Mouse (Mus musculus) embryo, embryonic 11 days (tissue): ENCODE measurements at regions not wholly inside any gene's neighbourhood (a gene's known extent, or its start where the extent isn't known, plus 50 kb on each side); places are given as distances from the start of the nearest gene placed in this dataset.

Source experiments
- DNase-seq: peaks from one replicate; pipeline ENCODE4 v3.0.0-alpha.2; 2015

DNA sequence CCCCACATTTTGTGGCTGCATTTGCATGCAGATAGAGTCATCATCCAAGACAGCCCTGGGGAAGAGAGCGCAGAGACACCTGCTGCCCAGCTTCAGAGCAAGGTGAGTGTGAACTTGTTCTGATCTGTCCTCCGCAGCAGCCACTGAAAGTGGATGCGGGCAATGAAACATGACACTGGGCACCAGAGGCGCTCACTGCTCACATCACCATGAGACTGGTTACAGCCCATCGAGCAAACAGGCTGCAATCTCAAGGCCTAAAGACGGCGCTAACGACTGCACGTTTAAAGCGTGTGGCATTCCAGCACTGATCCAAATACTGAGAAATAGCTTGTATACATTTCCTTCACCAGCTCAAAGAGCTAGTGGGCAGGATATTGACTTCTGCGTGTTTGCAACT is 65.8 kb downstream of the Barhl2 start:
- no peak for DNase-seq

- no peak for DNase-seq
These were observed 71.3 kb downstream of the Barhl2 start for GRCm38 (mm10) chr5:106386621-106387020.

DNA sequence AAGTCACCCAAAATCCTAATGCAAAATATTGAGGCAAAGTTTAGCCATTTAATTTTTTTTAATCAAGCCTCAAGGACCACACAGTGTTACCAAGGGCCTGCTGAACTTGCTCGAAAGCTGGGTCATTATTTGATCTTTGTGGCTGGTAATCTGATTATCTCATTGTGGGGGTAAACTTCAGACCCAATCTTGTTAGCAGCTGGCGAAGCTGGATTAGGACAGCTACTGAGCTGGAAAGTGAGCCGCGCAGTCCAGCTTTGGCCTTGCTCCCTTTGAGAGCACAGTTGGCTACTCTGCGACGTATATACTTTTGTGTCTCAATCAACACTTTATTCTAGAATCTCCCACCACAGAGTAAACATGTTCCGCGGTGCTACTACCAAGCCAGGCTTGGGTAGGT is 72.1 kb downstream of the Barhl2 start:
- no peak for DNase-seq

DNA sequence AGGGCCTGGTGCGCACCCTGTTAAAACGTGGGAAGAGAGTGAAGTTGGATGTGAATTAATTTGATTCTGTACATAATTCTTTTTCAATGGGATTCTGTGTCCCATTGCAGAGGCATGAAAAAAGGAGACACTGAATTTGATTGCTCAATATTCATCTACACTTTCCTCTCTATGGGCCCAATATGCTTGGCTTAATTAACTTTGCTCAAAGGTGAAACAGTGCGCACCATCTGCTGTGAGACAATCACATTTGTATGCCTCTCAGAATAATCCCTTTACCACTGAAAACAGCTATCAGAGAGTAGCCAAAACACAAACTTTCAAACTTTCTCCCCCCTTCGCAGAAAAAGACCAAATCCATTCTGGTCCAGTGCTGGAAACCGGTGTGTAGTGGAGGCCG is 72.7 kb downstream of the Barhl2 start:
- no peak for DNase-seq

GRCm38 (mm10) chr5:106384138-106384770 is 73.7 kb downstream of the Barhl2 start:
- DNase-seq = no peak

- no peak for DNase-seq
These were observed 76.0 kb downstream of the Barhl2 start for GRCm38 (mm10) chr5:106381919-106382318.

- no peak for DNase-seq
These were observed 77.2 kb downstream of the Barhl2 start for GRCm38 (mm10) chr5:106380631-106381285.

DNA sequence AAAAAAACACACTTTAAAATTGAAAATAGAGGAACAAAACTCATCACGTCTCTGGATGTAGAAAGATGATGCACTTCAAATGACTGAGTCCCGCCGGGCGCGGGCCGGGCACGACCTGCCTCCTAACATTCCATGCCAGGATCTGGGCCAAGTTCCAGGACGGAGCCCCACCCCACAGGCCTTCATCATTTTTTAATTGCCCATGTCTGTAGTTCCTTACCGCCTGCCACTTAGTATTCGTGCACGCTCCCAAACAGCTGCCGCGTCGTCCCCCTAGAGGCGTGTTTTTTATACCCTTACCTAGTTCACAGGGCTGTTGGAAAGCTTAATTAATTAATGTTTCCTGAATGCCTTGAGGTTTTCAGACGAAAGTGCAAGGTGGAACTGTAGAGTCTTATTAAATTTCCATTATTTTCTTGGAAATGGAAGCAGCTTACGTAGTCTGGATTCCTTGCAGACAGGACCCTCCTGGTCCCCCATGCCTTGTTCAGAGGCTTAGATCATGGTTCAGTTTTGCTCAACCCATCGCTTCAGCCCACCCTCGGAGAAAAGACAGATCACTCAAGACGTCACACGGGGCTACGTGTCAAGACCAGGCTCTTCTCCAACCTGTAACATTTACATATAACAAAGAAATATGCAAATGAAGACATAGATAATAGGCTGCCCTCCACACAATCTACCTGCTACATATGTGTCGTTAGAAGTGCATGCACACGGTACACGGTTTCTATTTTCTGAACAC is 81.0 kb downstream of the Barhl2 start:
- DNase-seq = no peak

GRCm38 (mm10) chr5:106367831-106368230 is 90.1 kb downstream of the Barhl2 start:
- no peak for DNase-seq

- DNase-seq = no peak
These were observed 90.7 kb downstream of the Barhl2 start for GRCm38 (mm10) chr5:106367312-106367711.

- DNase-seq = no peak
These were observed 92.0 kb downstream of the Barhl2 start for GRCm38 (mm10) chr5:106366006-106366405.

GRCm38 (mm10) chr5:106365094-106365493 is 92.9 kb downstream of the Barhl2 start:
- peak; percentile 67 for DNase-seq

DNA sequence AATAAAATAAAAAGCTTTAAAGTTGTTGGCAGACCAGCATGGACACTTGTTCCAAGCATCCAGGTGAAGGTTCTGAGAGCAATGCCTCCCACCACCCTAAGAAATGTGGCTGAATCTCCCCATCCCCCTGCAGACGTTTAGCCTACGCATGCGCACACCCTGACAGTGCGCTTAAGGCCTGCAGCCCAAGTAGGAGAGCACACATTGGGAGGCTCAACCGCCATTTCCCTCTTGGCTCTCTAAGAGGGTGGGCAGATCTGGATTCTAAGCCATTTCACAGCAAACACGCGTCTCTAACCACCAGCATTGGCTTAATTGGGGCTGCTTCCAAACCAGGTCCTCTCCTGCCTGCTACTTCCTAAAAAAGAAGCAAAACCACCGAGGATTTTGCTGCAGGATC is 106.6 kb downstream of the Barhl2 start:
- no peak for DNase-seq

- DNase-seq = no peak
These were observed 108.0 kb downstream of the Barhl2 start for GRCm38 (mm10) chr5:106349851-106350515.

DNA sequence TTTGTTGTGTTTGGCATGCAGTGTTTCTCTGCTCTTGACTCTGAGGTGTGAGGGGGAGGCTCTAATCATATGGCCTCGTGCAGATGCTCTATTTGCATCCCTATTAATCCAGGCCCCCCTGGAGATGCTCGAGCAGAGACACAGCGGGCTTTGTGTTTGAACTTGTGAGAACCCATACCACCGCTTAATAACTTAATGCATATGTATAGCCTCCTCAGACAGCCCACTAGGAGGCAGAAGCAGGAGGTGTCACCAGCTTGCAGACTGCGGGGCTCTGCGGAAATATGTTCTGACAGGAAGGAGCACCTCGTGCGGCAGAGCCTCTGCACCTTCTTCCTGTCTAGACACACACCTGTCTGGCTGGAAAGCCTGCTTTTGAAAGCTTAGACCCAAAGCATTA is 113.7 kb downstream of the Barhl2 start:
- DNase-seq = no peak

DNA sequence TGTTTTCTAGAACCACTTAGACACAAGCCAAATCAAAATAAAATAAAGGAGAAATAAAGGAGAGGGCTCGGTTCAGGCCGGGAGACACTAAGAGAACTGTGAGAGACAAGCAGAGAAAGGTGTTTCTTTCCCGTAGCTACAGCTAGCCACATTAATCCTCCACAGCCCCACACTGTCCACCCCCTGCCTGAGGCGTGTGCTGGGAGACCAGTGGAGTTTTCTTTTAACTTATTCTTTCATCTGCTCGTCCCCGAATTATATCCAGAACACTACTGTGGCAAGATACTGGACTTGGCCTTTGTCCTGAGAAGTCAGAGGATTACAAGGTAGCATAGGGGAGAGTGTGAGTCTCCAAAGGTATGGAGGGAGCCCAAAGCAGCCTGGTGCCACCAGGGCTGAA is 114.4 kb downstream of the Barhl2 start:
- no peak for DNase-seq

GRCm38 (mm10) chr5:106341361-106341760 is 116.6 kb downstream of the Barhl2 start:
- DNase-seq = no peak

- no peak for DNase-seq
These were observed 122.3 kb downstream of the Barhl2 start for GRCm38 (mm10) chr5:106335639-106336038.

DNA sequence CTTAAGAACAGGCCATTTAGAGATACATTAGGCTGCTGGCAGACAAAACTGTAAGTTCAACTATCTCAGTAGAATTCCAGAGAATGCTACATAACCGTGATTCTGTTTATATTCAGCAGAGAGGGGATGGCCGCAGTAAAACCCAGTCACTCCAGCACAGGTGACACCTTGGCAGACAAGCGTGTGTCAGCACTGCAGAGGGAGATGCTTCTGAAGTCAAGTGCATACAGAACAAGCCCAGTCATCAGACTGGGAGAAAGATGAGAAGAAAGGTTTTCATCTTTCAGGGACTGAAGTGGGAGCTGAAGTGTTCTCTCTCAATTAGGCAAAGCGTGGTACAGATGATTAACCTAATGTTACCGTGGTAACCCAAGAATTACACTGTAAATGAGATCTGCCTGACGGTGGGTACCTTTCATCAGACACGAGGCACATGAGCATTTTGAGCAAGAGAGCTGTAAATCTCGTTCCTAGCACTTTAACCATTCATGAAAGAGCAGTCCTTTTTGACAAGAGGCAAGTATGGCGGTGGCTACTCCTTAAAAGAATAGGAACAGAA is 130.3 kb downstream of the Barhl2 start:
- no peak for DNase-seq

GRCm38 (mm10) chr5:106322574-106323215 is 135.3 kb downstream of the Barhl2 start:
- peak; percentile 56 for DNase-seq

- no peak for DNase-seq
These were observed 136.5 kb downstream of the Barhl2 start for GRCm38 (mm10) chr5:106321426-106321825.

GRCm38 (mm10) chr5:106321023-106321422 is 136.9 kb downstream of the Barhl2 start:
- no peak for DNase-seq

- DNase-seq = peak; percentile 35
These were observed 137.9 kb downstream of the Barhl2 start for GRCm38 (mm10) chr5:106320039-106320438.
